Mouse (Mus musculus) limb, embryonic 14.5 days (tissue): Measurements from ENCODE around the gene Pld6. TPM values are rescaled to one million over a fixed set of nuclear protein-coding genes. Genes with fewer than 3 reads are reported as not detected.

Experiments used
- ATAC-seq: fragments of 200-750 bp; cut with Nextera tagmentation; 2 replicates; pipeline ENCODE4 v1.8.0; 2017; ENCODE audit warnings: low read depth, moderate number of reproducible peaks, moderate TSS enrichment; ENCODE audit not compliant: low FRiP score
- DNase-seq: peaks from one replicate; pipeline ENCODE4 v3.0.0-alpha.2; 2015; ENCODE audit warnings: low spot score
- H3K27ac ChIP-seq: fragments of 300-500 bp; sonication (generic); replicated peaks from 2 replicates; pipeline ENCODE4 v1.5.1; 2014; ENCODE audit warnings: low read depth, mild to moderate bottlenecking, low read length, moderate library complexity, mixed read lengths
- H3K27me3 ChIP-seq: fragments of 300-500 bp; sonication (generic); 2 replicates; pipeline ENCODE4 v1.6.1; 2014; ENCODE audit warnings: low read length, mixed read lengths; ENCODE audit not compliant: control insufficient read depth, insufficient read depth
- H3K36me3 ChIP-seq: fragments of 300-500 bp; sonication (generic); 2 replicates; pipeline ENCODE4 v1.6.1; 2014; ENCODE audit warnings: mild to moderate bottlenecking, low read length, moderate library complexity, mixed read lengths; ENCODE audit not compliant: control insufficient read depth, insufficient read depth
- H3K4me1 ChIP-seq: fragments of 300-500 bp; sonication (generic); 2 replicates; pipeline ENCODE4 v1.6.1; 2014; ENCODE audit warnings: antibody characterized with exemption, low read length, mixed read lengths; ENCODE audit not compliant: control insufficient read depth, insufficient read depth
- H3K4me2 ChIP-seq: fragments of 300-500 bp; sonication (generic); replicated peaks from 2 replicates; pipeline ENCODE4 v1.6.1; 2014; ENCODE audit warnings: low read depth, mild to moderate bottlenecking, low read length, moderate library complexity; ENCODE audit not compliant: severe bottlenecking
- H3K4me3 ChIP-seq: fragments of 300-500 bp; sonication (generic); replicated peaks from 2 replicates; pipeline ENCODE4 v1.5.1; 2014; ENCODE audit warnings: low read length
- H3K9ac ChIP-seq: fragments of 300-500 bp; sonication (generic); 2 replicates; pipeline ENCODE4 v1.6.1; 2014; ENCODE audit warnings: mild to moderate bottlenecking, low read depth, low read length, moderate library complexity; ENCODE audit not compliant: severe bottlenecking
- H3K9me3 ChIP-seq: fragments of 300-500 bp; sonication (generic); 2 replicates; pipeline ENCODE4 v1.6.1; 2016; ENCODE audit warnings: low read length; ENCODE audit not compliant: control insufficient read depth
- POLR2A ChIP-seq: fragments of 200-500 bp; IDR thresholded peaks from 2 replicates; pipeline ENCODE4 v1.8.0; 2012; ENCODE audit warnings: inconsistent platforms, mild to moderate bottlenecking, moderate library complexity, borderline replicate concordance; ENCODE audit not compliant: insufficient read depth, insufficient read length; ENCODE audit errors: extremely low read depth
- WGBS: fragments of 180-500 bp; shearing (Covaris S2); extraction: QIAGEN DNeasy Blood & Tissue Kit; methylation state at CpG from one replicate; pipeline ENCODE4 v1.1.7; 2014; 5-methylcytosine and 5-hydroxymethylcytosine counted together
- polyA plus RNA-seq, 2 experiments: library from polyadenylated mRNA; depleted of rRNA in 1 of 2; stranded (reverse) in 1 of 2; unstranded in 1 of 2; fragments of >200 nt; fragmentation: Nextera tagmentation in 1 of 2; extraction: Ambion mirVana in 1 of 2; gene quantifications; 2 replicates each; pipeline versions ENCODE4 v1.2.1 to v1.2.3; 2012 to 2014

Gene Pld6
- 5.1 and 5.9 TPM in 2 replicates for polyA plus RNA-seq (2012; rRNA removed)
- 0.58 and 1.4 TPM in 2 replicates for polyA plus RNA-seq (2014; fragmentation: Nextera tagmentation; extraction: Ambion mirVana)

GRCm38 (mm10) chr11:59787199-59787781 is at the start of gene Pld6:
Gene Pld6 (minus strand): TSS chr11:59787645.
- Histone ChIP-seq H3K27me3 (no peaks in the 10 kb centered on the region), H3K4me1 (peaks cover 3% of the 10 kb centered on the region; the same call in 1 of the 2 replicates), H3K4me2 (peak within 1 kb of the TSS; percentile 96), H3K4me3 (peak within 1 kb of the TSS; percentile 49), H3K9ac (peak within 1 kb of the TSS; percentile 62), H3K9me3 (no peaks in the 10 kb centered on the region), H3K36me3 (peaks cover 15% of the 10 kb centered on the region), H3K27ac (no peak within 1 kb of the TSS)
- ATAC-seq (peak; percentile 80), DNase-seq (peak; percentile 47)
- WGBS, result 1% methylated on average over 49 of the region's 51 CpGs
- TF ChIP-seq POLR2A, result no peak

- Histone ChIP-seq H3K36me3 (peaks cover 99% of the 10 kb centered on the region), H3K9me3 (no peaks in the 10 kb centered on the region), H3K4me3 (no peak overlapping the region), H3K9ac (no peak overlapping the region), H3K4me2 (no peak overlapping the region), H3K4me1 (no peaks in the 10 kb centered on the region), H3K27me3 (no peaks in the 10 kb centered on the region), H3K27ac (no peak overlapping the region)
- WGBS, result 89% methylated on average over 3 of the region's 3 CpGs
- DNase-seq (no peak), ATAC-seq (no peak)
- no peak for TF ChIP-seq POLR2A
Measured at GRCm38 (mm10) chr11:59821625-59822024, 34.2 kb upstream of the Pld6 start.

GRCm38 (mm10) chr11:59817916-59818315 is 30.5 kb upstream of the Pld6 start:
- ATAC-seq (no peak), DNase-seq (no peak)
- Histone ChIP-seq H3K4me3 (no peak overlapping the region), H3K4me1 (no peaks in the 10 kb centered on the region), H3K27ac (no peak overlapping the region), H3K36me3 (peaks cover 68% of the 10 kb centered on the region), H3K27me3 (no peaks in the 10 kb centered on the region), H3K9me3 (no peaks in the 10 kb centered on the region), H3K4me2 (no peak overlapping the region), H3K9ac (no peak overlapping the region)
- TF ChIP-seq POLR2A, result no peak
- 99% methylated on average over 3 of the region's 3 CpGs for WGBS

- Histone ChIP-seq H3K9me3 (no peaks in the 10 kb centered on the region), H3K9ac (no peak overlapping the region), H3K4me1 (no peaks in the 10 kb centered on the region), H3K27ac (no peak overlapping the region), H3K4me3 (no peak overlapping the region), H3K36me3 (peaks cover 44% of the 10 kb centered on the region), H3K4me2 (no peak overlapping the region), H3K27me3 (no peaks in the 10 kb centered on the region)
- ATAC-seq (no peak), DNase-seq (no peak)
- 92% methylated on average over 6 of the region's 6 CpGs for WGBS
- no peak for TF ChIP-seq POLR2A
Measured at GRCm38 (mm10) chr11:59815482-59816065, 28.1 kb upstream of the Pld6 start.

DNA sequence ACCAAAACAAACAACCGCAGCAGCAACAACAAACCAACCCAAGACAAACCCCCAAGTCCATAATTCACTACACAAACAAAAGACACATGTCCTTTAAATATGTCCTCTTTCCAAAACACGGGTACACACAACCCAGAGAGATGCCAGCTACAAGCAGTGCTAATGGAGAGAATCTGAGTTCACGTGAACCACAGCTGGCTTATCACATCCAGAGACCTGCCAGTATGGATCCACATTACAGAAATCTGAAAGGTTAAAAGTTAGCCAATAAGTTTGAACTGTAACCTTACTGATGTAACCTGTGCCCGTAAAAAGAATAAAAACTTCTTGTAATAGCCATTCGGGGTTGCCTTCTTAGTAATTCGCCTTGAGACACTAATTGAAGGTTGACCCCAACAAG is 27.5 kb upstream of the Pld6 start:
- no peak for TF ChIP-seq POLR2A
- peaks cover 38% of the 10 kb centered on the region for H3K36me3 ChIP-seq
- no peaks in the 10 kb centered on the region for H3K27me3 ChIP-seq
- ATAC-seq (no peak), DNase-seq (no peak)
- no peaks in the 10 kb centered on the region for H3K9me3 ChIP-seq
- WGBS, result 81% methylated on average over 6 of the region's 6 CpGs
- H3K4me1 ChIP-seq, result no peaks in the 10 kb centered on the region
- H3K4me3 ChIP-seq, result no peak overlapping the region
- no peak overlapping the region for H3K4me2 ChIP-seq
- no peak overlapping the region for H3K27ac ChIP-seq
- no peak overlapping the region for H3K9ac ChIP-seq
